Mouse (Mus musculus) 3T3-L1 (cell line): ENCODE data around the gene Zfp281.
A peak's percentile ranks its signal among the peaks of the same experiment; 100 is the strongest.

Source experiments
- DNase-seq: peaks from one replicate; pipeline ENCODE4 v3.0.0-alpha.2; 2015; ENCODE audit warnings: low read depth, low spot score

Gene Zfp281

DNA sequence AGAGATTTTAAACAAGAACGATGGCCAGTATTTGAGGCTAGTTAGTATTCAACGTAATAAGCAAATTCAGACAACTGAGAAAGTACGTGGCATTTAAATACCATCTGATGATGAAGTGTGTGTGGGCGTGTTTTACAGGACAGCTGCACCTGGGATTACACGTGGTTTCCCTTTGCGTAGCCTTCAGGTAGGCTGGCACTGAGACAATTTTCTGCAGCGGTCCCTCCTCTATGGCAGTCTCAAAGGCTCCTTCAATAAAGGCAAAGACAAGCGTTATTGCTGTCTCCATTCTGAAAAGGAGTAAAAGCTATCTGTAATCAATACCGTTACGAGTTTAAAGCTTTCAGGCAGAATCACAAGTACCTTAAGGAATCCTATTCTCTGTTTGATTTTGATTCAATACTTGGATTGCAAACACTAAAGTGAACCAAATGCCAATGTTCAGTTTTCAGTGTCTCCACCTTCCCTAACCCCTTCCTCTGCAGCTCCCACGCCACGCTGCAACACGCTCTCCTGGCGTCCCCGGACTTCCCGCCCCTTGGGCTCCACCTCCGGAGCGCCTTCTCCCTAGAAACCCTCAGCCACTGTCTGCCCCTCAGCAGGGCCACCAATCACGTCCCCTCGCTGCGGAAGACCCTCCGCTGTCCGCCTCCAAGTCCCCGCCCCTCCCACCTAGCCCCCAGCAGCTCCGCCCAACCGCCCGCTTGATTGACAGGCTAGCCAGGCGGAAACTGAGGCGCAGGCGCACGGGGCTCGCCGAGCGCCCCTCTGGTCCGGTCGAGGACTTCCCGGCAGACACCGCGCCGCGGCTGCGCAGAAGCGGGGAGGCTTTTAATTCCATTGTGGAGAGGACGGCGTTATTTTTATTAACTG is at the start of gene Zfp281:
Gene Zfp281, plus strand, starts transcription at position 756 of the 873 bp plus-strand sequence.
- DNase-seq: peak; percentile 93

GRCm38 (mm10) chr1:136577890-136578663 is 46.6 kb upstream of the Zfp281 start:
- no peak for DNase-seq

- no peak for DNase-seq
Measured at GRCm38 (mm10) chr1:136579360-136579759, 45.3 kb upstream of the Zfp281 start.

- no peak for DNase-seq
Measured at GRCm38 (mm10) chr1:136580266-136580665, 44.4 kb upstream of the Zfp281 start.

DNA sequence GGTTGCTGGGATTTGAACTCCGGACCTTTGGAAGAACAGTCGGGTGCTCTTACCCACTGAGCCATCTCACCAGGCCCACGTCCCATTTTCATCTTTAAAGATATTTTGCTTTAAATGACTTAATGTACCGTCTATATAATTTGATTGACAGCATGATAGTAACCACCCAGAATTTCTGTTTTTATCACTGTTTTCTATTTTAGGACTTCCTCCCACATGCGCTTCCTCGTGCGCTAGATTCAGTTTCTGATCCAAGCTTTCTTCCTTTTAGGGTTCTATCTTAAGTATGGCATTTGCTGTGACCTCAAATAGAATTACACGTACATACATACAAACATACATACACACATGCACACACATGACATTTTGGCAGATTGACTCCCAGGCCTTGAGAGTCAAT is 42.9 kb upstream of the Zfp281 start:
- no peak for DNase-seq

GRCm38 (mm10) chr1:136587761-136588405 is 36.8 kb upstream of the Zfp281 start:
- DNase-seq: no peak

GRCm38 (mm10) chr1:136588908-136589307 is 35.8 kb upstream of the Zfp281 start:
- DNase-seq: peak; percentile 13

DNA sequence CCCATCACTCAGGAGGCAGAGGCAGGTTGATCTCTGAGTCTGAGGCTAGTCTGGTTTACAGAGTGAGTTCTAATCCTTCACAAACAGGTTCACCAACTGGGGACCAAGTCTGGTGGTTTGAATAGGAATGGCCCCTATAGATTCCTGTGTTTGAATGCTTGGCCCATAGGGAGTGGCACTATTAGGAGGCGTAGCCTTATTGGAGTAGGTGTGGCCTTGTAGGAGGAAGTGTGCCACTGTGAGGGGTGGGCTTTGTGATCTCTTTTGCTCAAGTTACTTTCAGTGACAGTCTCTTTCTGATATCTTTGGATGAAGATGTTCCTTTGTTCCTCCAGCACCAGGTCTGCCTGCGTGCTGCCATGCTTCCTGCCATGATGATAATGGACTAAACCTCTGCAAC is 32.0 kb upstream of the Zfp281 start:
- DNase-seq: no peak

DNA sequence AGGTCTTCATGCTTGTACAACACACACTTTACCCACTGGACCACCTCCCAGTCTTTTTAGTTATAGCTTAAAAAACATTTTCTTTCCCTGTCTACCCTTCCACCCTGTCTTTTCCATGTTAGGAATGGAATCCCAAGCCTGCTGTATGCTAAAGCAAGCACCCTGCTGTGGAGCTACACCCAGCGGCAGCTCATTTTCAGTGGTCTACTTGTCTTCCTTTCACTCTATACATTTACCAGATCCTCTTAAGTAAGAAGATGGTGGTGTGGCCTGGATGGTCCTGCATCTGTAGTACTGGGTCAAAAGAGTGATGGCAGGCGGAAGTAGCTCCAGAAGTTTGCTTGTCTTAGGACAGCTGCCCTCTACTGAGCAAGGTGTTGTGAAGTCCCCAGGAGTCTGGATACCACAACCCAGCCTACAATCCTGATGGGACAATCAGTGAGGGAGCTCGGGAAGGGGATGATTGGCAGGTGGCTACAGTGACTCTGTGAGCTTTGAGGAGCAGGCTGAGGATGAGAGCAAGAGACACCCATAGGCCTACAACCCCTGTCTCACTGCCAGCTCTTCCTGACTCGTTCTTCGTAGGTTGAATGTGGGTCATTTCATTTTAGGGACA is 30.4 kb upstream of the Zfp281 start:
- no peak for DNase-seq

DNA sequence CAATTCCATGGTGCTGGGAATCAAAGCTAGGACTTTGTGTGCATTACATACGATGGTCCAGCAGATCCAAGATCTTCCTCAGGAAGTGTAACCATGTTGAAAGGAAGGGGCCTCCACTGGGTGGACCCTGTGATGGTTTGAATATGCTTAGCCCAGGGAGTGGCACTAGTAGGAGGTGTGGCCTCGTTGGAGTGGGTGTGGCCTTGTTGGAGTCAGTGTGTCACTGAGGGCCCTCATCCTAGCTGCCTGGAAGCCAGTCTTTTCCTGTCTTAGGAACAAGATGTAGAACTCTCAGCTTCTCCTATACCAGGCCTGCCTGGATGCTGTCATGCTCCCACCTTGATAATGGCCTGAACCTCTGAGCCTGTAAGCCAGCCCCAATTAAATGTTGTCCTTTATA is 27.9 kb upstream of the Zfp281 start:
- DNase-seq: no peak

- no peak for DNase-seq
Measured at GRCm38 (mm10) chr1:136598286-136598685, 26.4 kb upstream of the Zfp281 start.

GRCm38 (mm10) chr1:136600067-136600466 is 24.6 kb upstream of the Zfp281 start:
- no peak for DNase-seq

GRCm38 (mm10) chr1:136600647-136601345 is 23.9 kb upstream of the Zfp281 start:
- DNase-seq: no peak

DNA sequence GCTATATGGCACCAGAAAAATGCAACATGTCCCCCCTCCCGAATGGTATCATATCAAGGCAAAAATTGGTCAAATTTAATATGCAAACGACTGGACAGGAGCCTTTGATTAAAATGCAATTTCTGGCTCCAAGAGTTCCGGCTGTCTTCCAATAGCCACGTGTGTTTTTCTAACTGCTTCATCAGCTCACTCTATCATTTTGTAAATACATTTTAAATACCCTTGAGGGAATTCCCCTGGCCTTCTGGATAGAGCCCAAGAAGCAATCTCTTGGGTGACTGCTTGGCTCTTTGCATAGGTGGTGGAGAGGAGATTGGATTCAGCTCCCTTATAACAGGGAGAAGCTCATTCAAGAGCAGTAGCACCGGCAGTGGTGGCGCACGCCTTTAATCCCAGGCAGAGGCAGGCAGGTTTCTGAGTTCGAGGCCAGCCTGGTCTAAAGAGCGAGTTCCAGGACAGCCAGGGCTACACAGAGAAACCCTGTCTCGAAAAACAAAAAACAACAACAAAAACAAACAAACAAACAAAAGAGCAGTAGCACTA is 23.3 kb upstream of the Zfp281 start:
- DNase-seq: no peak

DNA sequence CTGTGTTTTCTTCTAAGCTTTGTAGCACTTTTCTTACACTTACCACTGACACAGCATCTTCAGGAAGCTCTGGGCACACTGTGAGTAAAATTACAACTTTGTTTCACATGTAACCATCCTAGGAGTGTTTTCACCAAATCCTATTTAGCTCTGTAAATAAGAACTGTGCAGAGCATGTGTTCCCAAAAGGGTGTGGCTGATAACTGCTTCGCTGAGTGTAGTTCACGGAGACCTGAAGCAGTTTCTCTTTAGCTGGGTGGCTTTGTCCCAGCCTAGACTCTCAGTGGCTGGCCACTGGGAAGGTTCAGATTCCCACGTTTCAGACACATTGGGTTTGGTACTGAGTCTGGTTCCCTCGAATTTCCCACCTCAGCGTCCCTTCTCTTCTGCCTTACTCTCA is 22.4 kb upstream of the Zfp281 start:
- no peak for DNase-seq

DNA sequence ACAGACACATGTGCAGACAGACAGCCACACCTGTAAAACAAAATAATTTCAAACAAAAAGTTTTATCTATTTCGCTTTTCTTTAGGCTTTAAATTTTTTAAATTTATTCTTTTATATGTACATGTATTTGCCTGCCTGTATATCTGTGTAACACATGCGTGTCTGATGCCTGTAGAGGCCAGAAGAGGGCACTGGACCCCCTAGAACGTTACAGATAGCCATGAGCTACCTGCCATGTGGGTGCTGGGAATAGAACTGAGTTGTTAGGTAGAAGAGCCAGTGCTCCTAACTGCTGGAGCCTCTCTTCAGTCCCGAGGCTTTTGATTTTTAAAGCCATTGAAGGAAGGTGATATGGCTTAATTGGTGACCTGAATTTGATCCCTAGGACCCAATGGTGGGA is 20.5 kb upstream of the Zfp281 start:
- DNase-seq: no peak

- DNase-seq: no peak
Measured at GRCm38 (mm10) chr1:136605790-136606189, 18.9 kb upstream of the Zfp281 start.

GRCm38 (mm10) chr1:136606278-136606677 is 18.4 kb upstream of the Zfp281 start:
- no peak for DNase-seq

DNA sequence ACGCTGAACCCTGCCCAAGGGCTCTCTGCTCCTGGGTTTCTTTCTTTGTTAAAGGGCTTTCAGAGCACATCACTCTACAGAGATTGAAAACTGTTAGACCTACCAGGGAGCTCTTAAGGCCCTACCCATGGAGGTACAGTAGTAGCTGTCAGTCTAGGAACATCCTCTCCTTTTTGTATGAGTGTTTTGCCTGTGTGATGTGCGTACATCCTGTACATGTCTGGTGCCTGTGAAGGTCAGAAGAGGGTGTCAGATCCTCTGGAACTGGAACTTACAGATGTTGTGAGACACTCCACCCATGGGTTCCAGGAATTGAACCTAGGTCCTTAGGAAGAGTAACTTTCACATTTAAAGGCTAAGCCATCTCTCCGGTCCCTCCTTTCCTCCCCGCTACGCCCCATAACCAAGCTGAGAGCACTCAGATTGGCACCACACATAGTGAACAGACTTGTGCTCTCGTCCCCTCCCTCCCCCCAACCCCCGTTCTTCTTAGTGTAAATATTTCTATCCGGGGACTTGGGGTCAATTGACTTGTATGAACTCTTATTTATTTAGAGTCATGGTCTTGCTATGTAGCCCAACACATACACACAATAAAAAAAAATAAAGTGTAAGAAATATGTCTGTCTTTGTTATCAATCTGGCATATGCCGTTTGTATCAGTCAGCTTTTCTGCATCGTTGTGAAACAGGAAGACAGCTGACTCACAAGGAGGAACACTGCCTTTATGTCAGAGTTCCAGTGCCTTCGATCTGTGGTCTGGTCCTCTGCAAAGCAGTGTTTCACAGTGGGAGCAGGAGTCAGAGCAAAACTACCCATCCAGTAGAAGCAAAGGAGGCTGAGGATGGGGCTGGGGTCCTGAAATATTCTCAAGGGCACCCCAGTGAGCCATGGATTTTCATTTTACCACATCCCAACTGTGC is 16.1 kb upstream of the Zfp281 start:
- DNase-seq: no peak

- no peak for DNase-seq
Measured at GRCm38 (mm10) chr1:136611803-136612202, 12.9 kb upstream of the Zfp281 start.
